Mouse (Mus musculus) hindbrain, embryonic 11.5 days (tissue): ENCODE measurements at regions not wholly inside any gene's neighbourhood (a gene's known extent, or its start where the extent isn't known, plus 50 kb on each side); places are given as distances from the start of the nearest gene placed in this dataset.

ENCODE experiments used
- ATAC-seq: fragments of 200-750 bp; cut with Nextera tagmentation; 2 replicates; pipeline ENCODE4 v1.8.0; 2017; ENCODE audit warnings: mild to moderate bottlenecking, moderate TSS enrichment, moderate library complexity; ENCODE audit not compliant: low FRiP score
- DNase-seq: peaks from one replicate; pipeline ENCODE4 v3.0.0-alpha.2; 2015; ENCODE audit warnings: low spot score
- H3K27ac ChIP-seq: fragments of 300-500 bp; sonication (generic); 2 replicates; pipeline ENCODE4 v1.5.1; 2014; ENCODE audit warnings: mild to moderate bottlenecking, low read depth, low read length
- H3K27me3 ChIP-seq: fragments of 300-500 bp; sonication (generic); 2 replicates; pipeline ENCODE4 v1.6.1; 2014; ENCODE audit warnings: mild to moderate bottlenecking, low read length, moderate library complexity, mixed read lengths; ENCODE audit not compliant: control insufficient read depth, insufficient read depth
- H3K36me3 ChIP-seq: fragments of 300-500 bp; sonication (generic); 2 replicates; pipeline ENCODE4 v1.6.1; 2014; ENCODE audit warnings: mild to moderate bottlenecking, low read length, moderate library complexity, mixed read lengths; ENCODE audit not compliant: control insufficient read depth, insufficient read depth
- H3K4me1 ChIP-seq: fragments of 300-500 bp; sonication (generic); replicated peaks from 2 replicates; pipeline ENCODE4 v1.6.1; 2014; ENCODE audit warnings: low read length, mixed read lengths; ENCODE audit not compliant: control insufficient read depth, insufficient read depth
- H3K4me2 ChIP-seq: fragments of 300-500 bp; sonication (generic); replicated peaks from 2 replicates; pipeline ENCODE4 v1.6.1; 2014; ENCODE audit warnings: mild to moderate bottlenecking, low read depth, low read length
- H3K4me3 ChIP-seq: fragments of 300-500 bp; sonication (generic); 2 replicates; pipeline ENCODE4 v1.5.1; 2014; ENCODE audit warnings: low read depth, low read length
- H3K9ac ChIP-seq: fragments of 300-500 bp; sonication (generic); 2 replicates; pipeline ENCODE4 v1.6.1; 2014; ENCODE audit warnings: low read depth, low read length
- H3K9me3 ChIP-seq: fragments of 300-500 bp; sonication (generic); 2 replicates; pipeline ENCODE4 v1.6.1; 2016; ENCODE audit warnings: low read length; ENCODE audit not compliant: control insufficient read depth
- WGBS: fragments of 180-500 bp; shearing (Covaris S2); extraction: QIAGEN DNeasy Blood & Tissue Kit; methylation state at CpG from one replicate; pipeline ENCODE4 v1.1.7; 2014; 5-methylcytosine and 5-hydroxymethylcytosine counted together

DNA sequence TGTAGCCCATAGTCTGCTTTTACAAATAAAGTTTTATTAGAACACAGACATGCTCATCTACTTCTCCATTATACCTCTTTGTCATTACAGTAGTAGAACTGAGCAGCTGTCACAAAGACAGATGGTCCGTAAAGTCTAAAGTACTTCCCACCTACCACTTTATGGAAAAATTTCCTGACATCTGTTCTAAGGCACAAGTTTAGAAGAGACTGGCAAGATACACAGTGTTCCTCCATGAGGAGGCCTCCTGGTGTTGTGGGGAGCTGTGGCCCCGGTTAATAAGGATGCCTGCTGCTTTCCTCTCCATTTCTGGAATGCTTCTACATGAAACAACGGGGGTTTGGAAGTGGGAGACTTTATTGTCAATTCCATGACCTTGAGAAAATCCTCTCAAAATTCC is 714.7 kb downstream of the Ntrk3 start:
- ATAC-seq (no peak), DNase-seq (no peak)
- WGBS, result 73% methylated on average over 3 of the region's 3 CpGs
- Histone ChIP-seq H3K27me3 (no peaks in the 10 kb centered on the region), H3K4me3 (no peak overlapping the region), H3K27ac (no peak overlapping the region), H3K9me3 (no peaks in the 10 kb centered on the region), H3K4me1 (no peaks in the 10 kb centered on the region), H3K9ac (no peak overlapping the region), H3K36me3 (no peaks in the 10 kb centered on the region), H3K4me2 (no peak overlapping the region)

DNA sequence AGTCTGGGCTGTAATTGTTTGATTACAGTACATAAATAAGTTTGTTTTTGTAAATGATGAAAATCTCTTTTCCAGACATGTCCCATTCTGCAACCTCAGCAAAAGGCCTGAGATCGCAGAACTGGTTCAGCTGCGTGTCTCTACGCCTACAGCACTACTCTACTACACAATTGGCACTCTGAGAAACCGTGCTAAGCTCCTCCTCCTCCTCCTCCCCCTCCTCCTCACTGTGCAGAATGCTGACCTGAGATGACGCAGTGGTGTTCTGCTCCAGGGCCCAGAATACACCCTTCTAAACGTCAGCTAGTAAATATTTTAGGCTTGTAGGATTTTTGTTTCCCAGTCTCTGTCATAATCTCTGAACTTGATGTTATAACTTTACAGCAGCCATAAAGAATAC is 724.2 kb downstream of the Ntrk3 start:
- H3K27me3 ChIP-seq, result no peaks in the 10 kb centered on the region
- H3K4me3 ChIP-seq, result no peak overlapping the region
- H3K9me3 ChIP-seq, result no peaks in the 10 kb centered on the region
- no peaks in the 10 kb centered on the region for H3K36me3 ChIP-seq
- no peak overlapping the region for H3K27ac ChIP-seq
- no peak overlapping the region for H3K4me2 ChIP-seq
- DNase-seq (no peak), ATAC-seq (no peak)
- H3K9ac ChIP-seq, result no peak overlapping the region
- H3K4me1 ChIP-seq, result no peaks in the 10 kb centered on the region
- 58% methylated on average over 6 of the region's 6 CpGs for WGBS

GRCm38 (mm10) chr7:78003086-78003485 is 734.7 kb downstream of the Ntrk3 start:
- no peaks in the 10 kb centered on the region for H3K4me1 ChIP-seq
- H3K4me3 ChIP-seq, result no peak overlapping the region
- no peaks in the 10 kb centered on the region for H3K36me3 ChIP-seq
- H3K9me3 ChIP-seq, result no peaks in the 10 kb centered on the region
- H3K4me2 ChIP-seq, result no peak overlapping the region
- no peak for DNase-seq
- ATAC-seq, result no peak
- no peak overlapping the region for H3K9ac ChIP-seq
- H3K27me3 ChIP-seq, result no peaks in the 10 kb centered on the region
- no peak overlapping the region for H3K27ac ChIP-seq
- 75% methylated on average over 2 of the region's 2 CpGs for WGBS

- Histone ChIP-seq H3K27ac (no peak overlapping the region), H3K4me2 (no peak overlapping the region), H3K27me3 (no peaks in the 10 kb centered on the region), H3K4me3 (no peak overlapping the region), H3K4me1 (no peaks in the 10 kb centered on the region), H3K36me3 (no peaks in the 10 kb centered on the region), H3K9me3 (no peaks in the 10 kb centered on the region), H3K9ac (no peak overlapping the region)
- no peak for DNase-seq
- 68% methylated on average over 2 of the region's 2 CpGs for whole genome bisulfite sequencing
- no peak for ATAC-seq
These were observed 744.0 kb downstream of the Ntrk3 start for GRCm38 (mm10) chr7:77993840-77994239.

GRCm38 (mm10) chr7:77990150-77990549 is 747.7 kb downstream of the Ntrk3 start:
- ATAC-seq (no peak), DNase-seq (peak; percentile 2)
- H3K36me3 ChIP-seq, result no peaks in the 10 kb centered on the region
- H3K9me3 ChIP-seq, result no peaks in the 10 kb centered on the region
- no peak overlapping the region for H3K4me2 ChIP-seq
- no peak overlapping the region for H3K27ac ChIP-seq
- no peak overlapping the region for H3K4me3 ChIP-seq
- H3K9ac ChIP-seq, result no peak overlapping the region
- no peaks in the 10 kb centered on the region for H3K4me1 ChIP-seq
- 64% methylated on average over 10 of the region's 10 CpGs for WGBS
- H3K27me3 ChIP-seq, result no peaks in the 10 kb centered on the region

DNA sequence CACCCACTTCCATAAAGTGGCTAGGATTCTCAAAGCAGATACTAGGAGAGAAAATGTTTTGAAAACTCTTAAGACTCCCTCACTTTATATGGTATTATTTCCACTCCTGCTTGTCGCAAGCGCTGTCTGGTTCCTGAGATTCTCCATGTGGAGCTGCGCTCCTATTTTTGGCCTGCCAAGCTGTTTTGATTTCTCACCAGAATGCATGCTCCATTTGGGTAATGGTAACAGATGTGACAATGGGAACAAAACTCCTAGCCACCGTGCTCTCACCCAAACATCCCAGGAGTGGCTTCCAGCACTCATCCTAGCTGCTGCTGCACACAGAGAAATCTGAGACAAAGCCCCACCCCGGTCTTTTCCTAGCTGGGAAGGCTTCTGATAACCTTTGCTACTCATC is 749.6 kb downstream of the Ntrk3 start:
- Histone ChIP-seq H3K36me3 (no peaks in the 10 kb centered on the region), H3K9ac (no peak overlapping the region), H3K4me1 (no peaks in the 10 kb centered on the region), H3K9me3 (no peaks in the 10 kb centered on the region), H3K4me3 (no peak overlapping the region), H3K27ac (no peak overlapping the region), H3K27me3 (no peaks in the 10 kb centered on the region), H3K4me2 (no peak overlapping the region)
- ATAC-seq (no peak), DNase-seq (no peak)
- WGBS, result 70% methylated on average over 5 of the region's 5 CpGs

DNA sequence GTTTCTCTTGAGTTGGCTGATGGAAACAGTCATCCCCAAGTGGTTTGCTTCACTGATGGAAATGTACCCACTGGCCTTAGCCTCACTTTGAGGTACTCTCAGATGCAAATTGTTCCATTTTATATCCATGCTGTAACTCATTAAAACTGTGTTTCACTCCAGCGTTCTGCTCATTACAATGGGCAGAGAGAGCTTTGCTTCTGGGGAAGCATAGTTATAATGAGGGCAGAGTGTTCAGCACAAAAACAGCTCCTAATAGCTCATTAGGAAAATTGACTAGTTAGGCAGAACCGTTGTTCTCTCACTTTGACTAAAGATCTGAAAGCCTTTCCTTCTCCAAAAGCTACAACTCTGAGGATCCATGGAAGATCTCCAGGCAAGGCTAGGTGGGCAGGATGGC is 771.2 kb downstream of the Ntrk3 start:
- Histone ChIP-seq H3K27ac (no peak overlapping the region), H3K4me3 (no peak overlapping the region), H3K9me3 (no peaks in the 10 kb centered on the region), H3K4me1 (no peaks in the 10 kb centered on the region), H3K27me3 (no peaks in the 10 kb centered on the region), H3K9ac (no peak overlapping the region), H3K36me3 (no peaks in the 10 kb centered on the region), H3K4me2 (no peak overlapping the region)
- no peak for ATAC-seq
- WGBS, result 85% methylated on average over 2 of the region's 2 CpGs
- DNase-seq, result no peak

- ATAC-seq (no peak), DNase-seq (no peak)
- Histone ChIP-seq H3K36me3 (no peaks in the 10 kb centered on the region), H3K4me2 (no peak overlapping the region), H3K27ac (no peak overlapping the region), H3K9ac (no peak overlapping the region), H3K4me3 (no peak overlapping the region), H3K4me1 (no peaks in the 10 kb centered on the region), H3K27me3 (no peaks in the 10 kb centered on the region), H3K9me3 (no peaks in the 10 kb centered on the region)
- whole genome bisulfite sequencing, result 72% methylated on average over 2 of the region's 2 CpGs
These were observed 804.4 kb downstream of the Ntrk3 start for GRCm38 (mm10) chr7:77933366-77933765.

DNA sequence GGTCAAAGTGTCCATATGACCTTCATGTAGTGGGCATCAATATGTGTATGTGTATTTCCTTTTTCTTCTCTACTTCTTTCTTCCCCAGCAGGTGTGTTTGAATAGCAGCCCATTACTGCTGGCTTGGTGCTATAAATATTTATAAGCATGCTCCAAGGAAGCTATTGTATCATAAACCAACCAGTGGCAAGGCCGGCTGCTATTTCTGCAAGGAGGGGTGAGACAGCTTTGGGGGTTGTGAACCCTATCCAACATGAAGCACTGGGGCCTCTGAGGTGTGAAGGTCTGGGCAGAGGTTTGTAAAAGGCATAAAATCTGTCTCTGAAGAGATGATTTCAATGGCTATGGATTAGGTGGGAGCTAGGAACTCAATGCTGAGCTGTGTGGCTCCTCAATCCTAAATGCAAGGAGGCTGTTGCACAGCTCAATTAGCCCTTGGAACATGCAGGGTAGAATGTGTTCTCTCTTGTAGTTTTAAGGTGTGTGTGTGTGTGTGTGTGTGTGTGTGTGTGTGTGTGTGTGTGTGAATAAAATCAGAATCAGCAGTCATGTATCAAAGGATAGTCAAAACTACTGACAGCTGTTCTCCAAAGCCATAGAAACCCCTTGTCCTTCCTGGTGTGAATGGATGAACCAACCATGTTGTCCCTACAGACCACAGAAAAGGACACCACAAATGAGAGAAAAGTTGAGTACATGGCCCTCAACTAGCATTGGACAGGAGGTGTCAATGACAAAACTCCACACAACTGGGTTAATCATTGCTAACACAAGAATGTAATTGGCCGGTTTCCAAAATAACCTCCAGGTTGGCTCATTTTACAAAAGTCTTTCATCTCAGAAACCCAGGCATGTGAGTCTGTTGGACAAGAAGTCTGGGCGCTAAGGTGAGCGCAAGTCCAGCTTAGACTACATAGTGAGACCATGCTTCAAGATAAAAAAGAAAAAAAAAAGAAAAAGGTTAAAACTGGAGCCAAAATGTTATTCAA is 809.0 kb downstream of the Ntrk3 start:
- Histone ChIP-seq H3K4me2 (no peak overlapping the region), H3K27ac (no peak overlapping the region), H3K9ac (no peak overlapping the region), H3K27me3 (no peaks in the 10 kb centered on the region), H3K4me3 (no peak overlapping the region), H3K36me3 (no peaks in the 10 kb centered on the region), H3K4me1 (no peaks in the 10 kb centered on the region), H3K9me3 (no peaks in the 10 kb centered on the region)
- DNase-seq (no peak), ATAC-seq (peak; percentile 72; the same call in 1 of the 2 replicates)
- WGBS, result 70% methylated on average over 4 of the region's 4 CpGs
